Mouse (Mus musculus): ENCODE data around the gene Ptprk. TPM values are rescaled to one million over a fixed set of nuclear protein-coding genes. Genes with fewer than 3 reads are reported as not detected.

Gene Ptprk
- polyA plus RNA-seq (2014; fragmentation: Nextera tagmentation; extraction: Ambion mirVana) = 31.0 and 39.3 TPM in 2 replicates

DNA sequence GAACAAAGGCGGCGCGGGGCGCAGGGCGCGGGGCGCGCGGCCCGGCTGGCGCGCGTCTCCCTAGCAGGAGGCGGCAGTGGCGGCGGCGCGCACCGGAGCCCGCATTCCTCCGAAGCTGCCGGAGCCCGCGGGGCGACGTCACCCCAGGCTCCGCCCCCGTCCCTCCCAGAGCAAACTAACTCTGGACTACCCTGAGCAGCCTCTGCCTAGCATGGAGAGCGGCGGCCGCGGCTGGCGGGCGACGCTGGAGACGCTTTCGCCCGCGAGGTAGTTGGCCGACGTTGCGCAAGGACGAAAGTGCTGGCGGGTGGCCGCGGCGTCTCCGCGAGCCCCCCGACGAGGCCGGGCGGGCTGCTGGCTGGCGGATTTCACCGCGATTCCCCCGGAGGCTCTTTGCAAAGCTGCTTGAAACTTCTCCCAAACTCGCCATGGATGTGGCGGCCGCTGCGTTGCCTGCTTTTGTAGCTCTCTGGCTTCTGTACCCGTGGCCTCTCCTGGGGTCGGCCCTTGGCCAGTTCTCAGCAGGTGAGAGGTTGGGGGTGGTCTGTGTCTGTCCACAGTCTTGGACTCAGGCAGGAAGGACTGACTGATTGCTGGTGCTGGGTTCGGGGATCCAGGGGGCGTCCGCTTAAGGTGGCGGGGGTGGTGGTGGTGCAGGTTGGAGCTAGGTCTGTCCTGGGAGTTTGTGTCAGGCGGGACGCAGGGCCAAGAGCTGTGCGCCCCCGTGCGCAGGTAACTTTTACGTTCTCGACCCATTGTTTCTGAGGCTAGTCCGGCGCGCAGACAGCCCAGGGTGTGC, at the start of gene Ptprk:
Gene Ptprk (plus strand): TSS at position 168 of the 799 bp plus-strand sequence.
- WGBS = under 1% methylated on average over 68 of the region's 77 CpGs

DNA sequence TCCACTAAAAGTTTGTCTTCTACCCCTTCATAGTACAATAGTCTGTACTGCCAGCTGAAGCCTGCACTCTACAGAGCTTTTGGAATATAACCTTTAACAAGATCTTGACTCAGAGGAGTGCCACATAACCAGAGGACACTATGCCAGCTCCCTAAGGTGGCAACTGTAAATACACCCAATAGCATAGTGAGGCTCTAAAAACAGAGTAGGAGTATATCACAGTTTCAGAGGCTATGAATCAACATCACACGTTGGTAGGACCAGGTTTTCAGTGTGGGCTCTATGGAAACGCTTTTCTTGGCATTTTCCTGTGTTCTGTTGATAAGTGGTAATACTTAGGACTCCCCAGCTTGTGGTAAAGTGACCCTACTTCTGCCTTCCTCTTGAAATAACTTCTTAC, 46.8 kb upstream of the Ptprk start:
- Histone ChIP-seq H3K36me3 (ENCODE audit: control insufficient read depth, insufficient read depth, low read length) (no peaks in the 10 kb centered on the region), H3K27ac (ENCODE audit: low read depth, low read length) (no peak overlapping the region), H3K27me3 (ENCODE audit: control insufficient read depth, insufficient read depth, low read length) (no peaks in the 10 kb centered on the region), H3K9me3 (ENCODE audit: control insufficient read depth, low read length) (no peaks in the 10 kb centered on the region), H3K4me1 (ENCODE audit: control insufficient read depth, insufficient read depth, low read length) (no peaks in the 10 kb centered on the region), H3K4me2 (ENCODE audit: low read depth, low read length) (no peak overlapping the region), H3K4me3 (ENCODE audit: low read depth, low read length) (no peak overlapping the region), H3K9ac (replicated peaks; ENCODE audit: low read depth, low read length) (no peak overlapping the region)
- ATAC-seq (ENCODE audit: low read depth) = no peak
- WGBS = 85% methylated on average over 2 of the region's 2 CpGs

More for the DNA sequence above, at the start of gene Ptprk:
- Histone ChIP-seq H3K4me1 (ENCODE audit: control insufficient read depth, insufficient read depth, low read length) (no peaks in the 10 kb centered on the region), H3K27ac (ENCODE audit: low read depth, low read length) (peak within 1 kb of the TSS; percentile 82), H3K27me3 (ENCODE audit: control insufficient read depth, insufficient read depth, low read length) (no peaks in the 10 kb centered on the region), H3K9ac (replicated peaks; ENCODE audit: low read depth, low read length) (peak within 1 kb of the TSS; percentile 80), H3K9me3 (ENCODE audit: control insufficient read depth, low read length) (no peaks in the 10 kb centered on the region), H3K36me3 (ENCODE audit: control insufficient read depth, insufficient read depth, low read length) (no peaks in the 10 kb centered on the region), H3K4me2 (ENCODE audit: low read depth, low read length) (peak within 1 kb of the TSS; percentile 92), H3K4me3 (ENCODE audit: low read depth, low read length) (peak within 1 kb of the TSS; percentile 72)
- peak; percentile 98 for ATAC-seq (ENCODE audit: low read depth)

DNA sequence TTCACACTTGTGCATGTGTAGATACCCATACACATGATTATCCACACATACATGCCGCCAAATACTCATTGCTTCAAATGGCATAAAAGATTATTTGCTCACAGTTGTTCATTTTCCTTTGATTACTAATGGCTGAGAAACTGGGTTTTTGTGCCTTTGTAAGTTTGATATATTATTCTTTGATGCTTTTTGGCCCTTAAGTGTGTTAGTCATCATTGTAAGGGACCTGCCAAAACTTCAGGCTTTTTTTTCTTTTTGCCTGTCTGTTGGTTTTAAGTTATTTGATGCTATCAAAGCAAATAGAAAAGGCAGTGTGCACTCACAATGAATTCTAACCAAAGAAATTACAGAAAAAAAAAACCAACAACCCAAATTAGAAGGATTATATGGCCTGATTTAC, 38.2 kb upstream of the Ptprk start:
- no peak for ATAC-seq (ENCODE audit: low read depth)
- 98% methylated on average over 1 of the region's 1 CpGs for WGBS
- no peaks in the 10 kb centered on the region for H3K36me3 ChIP-seq (ENCODE audit: control insufficient read depth, insufficient read depth, low read length)

DNA sequence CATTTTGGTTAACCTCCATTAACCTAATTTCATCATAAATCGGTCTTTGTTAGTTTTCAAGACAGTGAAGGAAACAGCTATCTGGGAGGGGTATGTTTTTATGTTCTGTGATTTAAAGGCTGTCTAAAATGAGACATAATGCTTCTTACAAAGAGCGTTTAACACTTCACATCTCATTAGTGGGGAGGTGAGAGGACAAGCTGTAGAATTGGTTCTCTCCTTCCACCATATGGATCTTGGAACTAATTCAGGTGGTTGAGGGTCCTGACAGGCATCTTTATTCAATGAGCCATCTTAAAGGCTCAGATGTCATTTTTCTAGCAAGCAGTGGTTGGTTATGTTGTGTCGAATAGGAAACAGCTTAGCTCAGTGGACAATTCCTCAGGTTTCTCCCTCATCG, 19.9 kb upstream of the Ptprk start:
- Histone ChIP-seq H3K4me1 (ENCODE audit: control insufficient read depth, insufficient read depth, low read length) (no peaks in the 10 kb centered on the region), H3K4me2 (ENCODE audit: low read depth, low read length) (no peak overlapping the region), H3K9me3 (ENCODE audit: control insufficient read depth, low read length) (no peaks in the 10 kb centered on the region), H3K4me3 (ENCODE audit: low read depth, low read length) (no peak overlapping the region), H3K9ac (replicated peaks; ENCODE audit: low read depth, low read length) (no peak overlapping the region), H3K27me3 (ENCODE audit: control insufficient read depth, insufficient read depth, low read length) (no peaks in the 10 kb centered on the region), H3K27ac (ENCODE audit: low read depth, low read length) (no peak overlapping the region), H3K36me3 (ENCODE audit: control insufficient read depth, insufficient read depth, low read length) (no peaks in the 10 kb centered on the region)
- ATAC-seq (ENCODE audit: low read depth) = no peak
- 72% methylated on average over 4 of the region's 4 CpGs for WGBS

More for the DNA sequence above, 38.2 kb upstream of the Ptprk start:
- Histone ChIP-seq H3K4me3 (ENCODE audit: low read depth, low read length) (no peak overlapping the region), H3K27ac (ENCODE audit: low read depth, low read length) (no peak overlapping the region), H3K9me3 (ENCODE audit: control insufficient read depth, low read length) (no peaks in the 10 kb centered on the region), H3K27me3 (ENCODE audit: control insufficient read depth, insufficient read depth, low read length) (no peaks in the 10 kb centered on the region), H3K4me1 (ENCODE audit: control insufficient read depth, insufficient read depth, low read length) (no peaks in the 10 kb centered on the region), H3K4me2 (ENCODE audit: low read depth, low read length) (no peak overlapping the region), H3K9ac (replicated peaks; ENCODE audit: low read depth, low read length) (no peak overlapping the region)

DNA sequence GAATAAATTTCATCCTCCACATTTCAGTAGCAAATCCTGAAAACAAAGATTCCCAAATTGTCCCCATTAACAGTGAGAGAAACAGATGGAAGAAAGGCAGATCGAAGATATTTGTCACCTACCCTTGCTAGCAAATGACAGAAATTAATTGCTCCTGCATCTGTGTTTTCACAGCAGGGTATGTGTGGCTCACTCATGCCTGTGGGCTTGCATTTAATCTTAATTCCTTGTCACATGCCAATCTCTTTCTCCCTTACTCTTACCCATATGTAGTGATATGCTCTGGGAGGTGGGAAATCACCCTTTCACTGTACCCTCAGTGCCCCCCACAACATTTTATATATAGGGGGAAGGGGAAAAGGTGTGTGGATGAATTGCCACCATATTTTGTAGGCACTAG, 15.4 kb upstream of the Ptprk start:
- no peaks in the 10 kb centered on the region for H3K9me3 ChIP-seq (ENCODE audit: control insufficient read depth, low read length)

DNA sequence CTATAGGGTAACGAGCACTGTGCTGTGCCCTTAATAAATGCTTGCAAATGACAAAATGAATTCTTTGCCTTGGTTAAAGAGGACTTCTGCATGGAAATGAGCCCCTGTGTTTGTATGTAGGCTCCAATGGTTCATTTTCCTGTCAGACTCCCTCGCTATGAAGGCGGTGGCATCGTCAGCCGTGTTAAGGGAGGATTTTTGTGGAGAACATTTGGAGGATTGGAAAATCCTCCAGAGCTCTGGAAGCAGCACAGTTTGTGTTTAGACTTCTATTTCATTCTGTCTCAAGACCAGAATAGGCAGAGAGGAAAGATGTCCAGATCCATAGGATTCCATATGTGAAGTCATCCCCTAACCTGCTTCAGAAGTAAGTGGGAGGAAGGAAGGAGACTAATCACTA, 6.6 kb upstream of the Ptprk start:
- no peaks in the 10 kb centered on the region for H3K27me3 ChIP-seq (ENCODE audit: control insufficient read depth, insufficient read depth, low read length)
- H3K9ac ChIP-seq (replicated peaks; ENCODE audit: low read depth, low read length) = no peak overlapping the region
- WGBS = 89% methylated on average over 5 of the region's 5 CpGs
- no peaks in the 10 kb centered on the region for H3K4me1 ChIP-seq (ENCODE audit: control insufficient read depth, insufficient read depth, low read length)
- no peak overlapping the region for H3K4me3 ChIP-seq (ENCODE audit: low read depth, low read length)
- H3K9me3 ChIP-seq (ENCODE audit: control insufficient read depth, low read length) = no peaks in the 10 kb centered on the region
- ATAC-seq (ENCODE audit: low read depth) = no peak
- no peak overlapping the region for H3K4me2 ChIP-seq (ENCODE audit: low read depth, low read length)
- H3K27ac ChIP-seq (ENCODE audit: low read depth, low read length) = no peak overlapping the region
- no peaks in the 10 kb centered on the region for H3K36me3 ChIP-seq (ENCODE audit: control insufficient read depth, insufficient read depth, low read length)

More for the DNA sequence above, 15.4 kb upstream of the Ptprk start:
- WGBS = 59% methylated on average over 1 of the region's 1 CpGs
- no peak overlapping the region for H3K27ac ChIP-seq (ENCODE audit: low read depth, low read length)
- no peak overlapping the region for H3K4me2 ChIP-seq (ENCODE audit: low read depth, low read length)
- no peak overlapping the region for H3K4me3 ChIP-seq (ENCODE audit: low read depth, low read length)
- no peaks in the 10 kb centered on the region for H3K4me1 ChIP-seq (ENCODE audit: control insufficient read depth, insufficient read depth, low read length)
- no peaks in the 10 kb centered on the region for H3K36me3 ChIP-seq (ENCODE audit: control insufficient read depth, insufficient read depth, low read length)
- no peaks in the 10 kb centered on the region for H3K27me3 ChIP-seq (ENCODE audit: control insufficient read depth, insufficient read depth, low read length)
- no peak for ATAC-seq (ENCODE audit: low read depth)
- H3K9ac ChIP-seq (replicated peaks; ENCODE audit: low read depth, low read length) = no peak overlapping the region

DNA sequence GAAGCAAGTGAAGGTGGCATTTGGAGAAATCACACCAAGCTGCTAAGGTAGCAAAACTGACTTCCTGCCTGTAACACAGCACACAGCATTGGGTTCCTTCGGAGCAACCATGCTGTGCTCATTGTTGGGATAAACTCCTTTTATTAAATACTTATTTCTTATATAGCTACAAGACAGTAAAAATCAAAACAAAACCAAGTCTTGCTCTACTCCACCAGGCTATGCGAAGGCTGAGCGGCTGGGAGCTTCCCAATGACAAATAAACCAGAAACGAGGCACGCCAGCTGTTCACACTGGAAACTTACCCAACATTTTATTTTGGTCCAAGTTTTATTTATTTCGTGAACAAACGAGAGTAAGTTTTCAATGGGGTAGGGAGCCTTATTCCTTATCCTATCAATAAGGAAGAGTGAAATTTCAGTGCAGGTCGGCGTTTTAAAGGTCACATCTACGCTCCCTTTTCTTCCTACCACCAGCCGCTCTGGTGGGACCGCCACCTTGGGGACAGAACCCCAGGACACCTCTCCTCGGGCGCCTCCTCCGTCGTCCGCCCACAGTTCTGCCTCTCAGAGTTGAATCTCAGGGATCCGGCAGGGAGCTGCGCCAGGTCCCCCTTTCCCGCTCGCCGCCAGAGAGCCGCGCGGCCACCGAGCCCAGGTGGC, 498 bp upstream of the Ptprk start:
- peak overlapping the region; percentile 72 for H3K4me3 ChIP-seq (ENCODE audit: low read depth, low read length)
- H3K36me3 ChIP-seq (ENCODE audit: control insufficient read depth, insufficient read depth, low read length) = no peaks in the 10 kb centered on the region
- peak overlapping the region; percentile 82 for H3K27ac ChIP-seq (ENCODE audit: low read depth, low read length)
- H3K4me2 ChIP-seq (ENCODE audit: low read depth, low read length) = peak overlapping the region; percentile 92
- under 1% methylated on average over 26 of the region's 26 CpGs for WGBS
- ATAC-seq (ENCODE audit: low read depth) = peak; percentile 13
- peak overlapping the region; percentile 80 for H3K9ac ChIP-seq (replicated peaks; ENCODE audit: low read depth, low read length)
- no peaks in the 10 kb centered on the region for H3K27me3 ChIP-seq (ENCODE audit: control insufficient read depth, insufficient read depth, low read length)
- no peaks in the 10 kb centered on the region for H3K9me3 ChIP-seq (ENCODE audit: control insufficient read depth, low read length)
- no peaks in the 10 kb centered on the region for H3K4me1 ChIP-seq (ENCODE audit: control insufficient read depth, insufficient read depth, low read length)

DNA sequence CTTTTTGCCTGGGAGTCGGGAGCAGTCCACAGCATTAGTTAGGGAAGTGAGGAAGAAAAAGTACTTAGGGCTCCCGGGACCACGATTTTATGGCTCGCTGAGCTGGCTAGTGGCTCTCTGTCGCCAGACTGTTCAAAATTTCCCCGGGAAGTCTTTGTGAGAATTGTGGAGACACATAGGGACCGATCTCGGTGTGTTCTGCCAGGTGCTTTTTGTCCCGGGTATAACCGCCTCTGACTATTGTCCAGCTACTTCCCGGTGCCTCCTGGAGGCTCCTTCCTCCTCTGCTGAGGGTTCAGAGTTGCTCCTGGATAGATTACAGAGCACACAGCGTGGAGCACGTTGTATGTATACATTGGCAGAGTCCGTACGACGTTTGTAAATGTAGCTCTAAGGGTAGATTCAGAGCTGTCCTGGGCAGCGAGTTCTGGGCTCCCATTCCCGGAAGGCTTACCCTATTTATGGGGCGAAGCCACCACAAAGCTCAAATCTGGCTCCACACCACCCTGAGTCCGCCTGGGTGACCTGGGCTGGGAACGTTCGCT, 943 bp downstream of the Ptprk start:
- Histone ChIP-seq H3K27ac (ENCODE audit: low read depth, low read length) (peak overlapping the region; percentile 39), H3K4me3 (ENCODE audit: low read depth, low read length) (peak overlapping the region; percentile 72), H3K27me3 (ENCODE audit: control insufficient read depth, insufficient read depth, low read length) (no peaks in the 10 kb centered on the region), H3K9ac (replicated peaks; ENCODE audit: low read depth, low read length) (peak overlapping the region; percentile 80), H3K4me1 (ENCODE audit: control insufficient read depth, insufficient read depth, low read length) (no peaks in the 10 kb centered on the region), H3K36me3 (ENCODE audit: control insufficient read depth, insufficient read depth, low read length) (no peaks in the 10 kb centered on the region), H3K9me3 (ENCODE audit: control insufficient read depth, low read length) (no peaks in the 10 kb centered on the region), H3K4me2 (ENCODE audit: low read depth, low read length) (peak overlapping the region; percentile 92)
- ATAC-seq (ENCODE audit: low read depth) = 0 out of 2 replicates have a peak, but pooled peaks have one; percentile 4
- under 1% methylated on average over 22 of the region's 22 CpGs for WGBS

Data from neural tube, embryonic 14.5 days (tissue).